Mouse (Mus musculus) bone marrow macrophage, adult 2 months (primary cell): ENCODE results near the gene Rho.

ENCODE experiments used
- CTCF ChIP-seq: IDR thresholded peaks from 2 replicates; pipeline ENCODE4 v1.5.1; 2012; ENCODE audit warnings: low read depth, mild to moderate bottlenecking, low read length, moderate library complexity
- POLR2A ChIP-seq: IDR thresholded peaks from 2 replicates; pipeline ENCODE4 v1.6.1; 2012; ENCODE audit warnings: mild to moderate bottlenecking, low read depth, low read length, borderline replicate concordance

GRCm38 (mm10) chr6:115963656-115964055, 32.1 kb downstream of the Rho start:
- no peak for TF ChIP-seq POLR2A
- no peak for TF ChIP-seq CTCF
